15 mouse cellular contexts compared by ENCODE assay signal in genomic region chr4:32426779-32427577, GRCm38 (mm10).
DNase-seq lines count a peak whose midpoint lies in the region; ATAC-seq lines count a peak whose summit lies in the region.
"Had no signal": no experiment of that assay in that cellular context is flagged by ENCODE, and none has a peak within 500 bp of the region (broad histone marks: within the 10 kb centered on the region; RNA-seq: fewer than 3 reads in every experiment).

No protein-coding gene starts in this region.

- no peak overlapping the region for H3K4me3 ChIP-seq in neural tube, embryonic 11.5 days (ENCODE audit: low read depth, low read length)
- no peak overlapping the region for H3K4me3 ChIP-seq in forebrain, embryonic 16.5 days (replicated peaks; ENCODE audit: low read length)
- no peak overlapping the region for H3K4me3 ChIP-seq in kidney, embryonic 16.5 days (ENCODE audit: low read length)
- H3K4me3 ChIP-seq: limb, embryonic 12.5 days; stomach, embryonic 15.5 days had no signal

- H3K27ac ChIP-seq in neural tube, embryonic 11.5 days (ENCODE audit: low read depth, low read length) = 0 out of 2 replicates have a peak overlapping the region, but pooled peaks have one; percentile 34
- H3K27ac ChIP-seq in forebrain, embryonic 16.5 days (ENCODE audit: low read length) = peak overlapping the region; percentile 0; the same call in 1 of the 2 replicates
- no peak overlapping the region for H3K27ac ChIP-seq in kidney, embryonic 16.5 days (ENCODE audit: low read length)
- H3K27ac ChIP-seq: limb, embryonic 12.5 days; stomach, embryonic 15.5 days had no signal

- H3K27me3 ChIP-seq in neural tube, embryonic 11.5 days (ENCODE audit: control insufficient read depth, insufficient read depth, low read length) = no peaks in the 10 kb centered on the region
- no peaks in the 10 kb centered on the region for H3K27me3 ChIP-seq in forebrain, embryonic 16.5 days (replicated peaks; ENCODE audit: control insufficient read depth, insufficient read depth, low read length)
- no peaks in the 10 kb centered on the region for H3K27me3 ChIP-seq in kidney, embryonic 16.5 days (ENCODE audit: insufficient read depth, low read length)
- H3K27me3 ChIP-seq: limb, embryonic 12.5 days; stomach, embryonic 15.5 days had no signal

- no peak for DNase-seq in neural tube, embryonic 11.5 days (ENCODE audit: low spot score)
- DNase-seq in neural tube, embryonic 10.5 days (ENCODE audit: extremely low spot score, low spot score) = no peak
- no peak for DNase-seq in right cerebral cortex, postnatal 36 days (ENCODE audit: low spot score in 2 of 2)
- no peak for DNase-seq in adrenal gland, postnatal 4 days (ENCODE audit: low spot score in 2 of 2)
- no peak for DNase-seq in spleen, postnatal 4 days (ENCODE audit: low spot score in 2 of 2)
- DNase-seq: cerebellum, adult 9-10 months; heart, postnatal 14 days; kidney, adult 8-10 months; lung, postnatal 4 days; thymus, postnatal 14 days had no signal

- H3K4me2 ChIP-seq in neural tube, embryonic 11.5 days (ENCODE audit: low read depth) = no peak overlapping the region
- no peak overlapping the region for H3K4me2 ChIP-seq in forebrain, embryonic 16.5 days (ENCODE audit: low read length)
- no peak overlapping the region for H3K4me2 ChIP-seq in kidney, embryonic 16.5 days (replicated peaks; ENCODE audit: low read depth, low read length)
- H3K4me2 ChIP-seq: limb, embryonic 12.5 days; stomach, embryonic 15.5 days had no signal

- H3K36me3 ChIP-seq in neural tube, embryonic 11.5 days (ENCODE audit: control insufficient read depth, insufficient read depth, low read length) = no peaks in the 10 kb centered on the region
- no peaks in the 10 kb centered on the region for H3K36me3 ChIP-seq in forebrain, embryonic 16.5 days (ENCODE audit: control insufficient read depth, insufficient read depth)
- H3K36me3 ChIP-seq in kidney, embryonic 16.5 days (ENCODE audit: insufficient read depth, low read length) = no peaks in the 10 kb centered on the region
- H3K36me3 ChIP-seq: stomach, embryonic 15.5 days had no signal

- peaks cover 37% of the 10 kb centered on the region for H3K4me1 ChIP-seq in neural tube, embryonic 11.5 days (ENCODE audit: control insufficient read depth, insufficient read depth, low read length)
- H3K4me1 ChIP-seq in forebrain, embryonic 16.5 days (replicated peaks; ENCODE audit: control insufficient read depth, insufficient read depth, low read length) = peaks cover 54% of the 10 kb centered on the region
- no peaks in the 10 kb centered on the region for H3K4me1 ChIP-seq in kidney, embryonic 16.5 days (ENCODE audit: insufficient read depth, low read length)
- H3K4me1 ChIP-seq: stomach, embryonic 15.5 days had no signal

- no peaks in the 10 kb centered on the region for H3K9me3 ChIP-seq in neural tube, embryonic 11.5 days (ENCODE audit: control insufficient read depth, low read length)
- no peaks in the 10 kb centered on the region for H3K9me3 ChIP-seq in forebrain, embryonic 16.5 days (ENCODE audit: control insufficient read depth, low read length)
- H3K9me3 ChIP-seq in kidney, embryonic 16.5 days (ENCODE audit: low read length) = no peaks in the 10 kb centered on the region
- H3K9me3 ChIP-seq: limb, embryonic 12.5 days; stomach, embryonic 15.5 days had no signal

- no peak for ATAC-seq in neural tube, embryonic 11.5 days (ENCODE audit: insufficient read depth, low FRiP score, low TSS enrichment)
- peak; percentile 21; the same call in 1 of the 2 replicates for ATAC-seq in forebrain, embryonic 16.5 days
- peak; percentile 2 for ATAC-seq in inflammation-experienced regulatory T-cells, adult 6 months
- ATAC-seq in kidney, embryonic 16.5 days (ENCODE audit: low FRiP score, low TSS enrichment) = no peak

- 88% methylated on average over 27 of the region's 27 CpGs for WGBS in neural tube, embryonic 11.5 days
- 76% methylated on average over 27 of the region's 27 CpGs for WGBS in forebrain, embryonic 16.5 days
- WGBS in kidney, embryonic 16.5 days = 86% methylated on average over 27 of the region's 27 CpGs

- H3K9ac ChIP-seq in neural tube, embryonic 11.5 days (ENCODE audit: low read length) = no peak overlapping the region
- H3K9ac ChIP-seq in forebrain, embryonic 16.5 days (replicated peaks; ENCODE audit: low read depth, low read length) = no peak overlapping the region
- no peak overlapping the region for H3K9ac ChIP-seq in kidney, embryonic 16.5 days (replicated peaks; ENCODE audit: low read length)
- H3K9ac ChIP-seq: limb, embryonic 12.5 days; stomach, embryonic 15.5 days had no signal

Comparison
In these comparisons a context has a peak if more than half of its experiments do, and no peak if none do; other contexts are left out.
1. ATAC-seq: peak in forebrain, embryonic 16.5 days (single experiment) and inflammation-experienced regulatory T-cells, adult 6 months (single experiment); none in neural tube, embryonic 11.5 days (single experiment) and kidney, embryonic 16.5 days (single experiment).